Mouse (Mus musculus): Measurements from ENCODE around the gene Usp5.

Gene Usp5

GRCm38 (mm10) chr6:124828868-124829798 is at the start of gene Usp5, which contains the start of gene Cdca3:
Gene Usp5 (minus strand): TSS chr6:124829484.
Gene Cdca3 (plus strand): TSS chr6:124829547.
- peak; percentile 100 for DNase-seq

GRCm38 (mm10) chr6:124874348-124874747 is 45.1 kb upstream of the Usp5 start:
- DNase-seq, result no peak

- DNase-seq, result no peak
Observed at GRCm38 (mm10) chr6:124866560-124866959, 37.3 kb upstream of the Usp5 start.

- no peak for DNase-seq
Observed at GRCm38 (mm10) chr6:124865766-124866362, 36.6 kb upstream of the Usp5 start.

GRCm38 (mm10) chr6:124863658-124864298 is 34.5 kb upstream of the Usp5 start, which contains the start of gene Gpr162:
Gene Gpr162 (minus strand): TSS chr6:124863983.
- peak; percentile 79 for DNase-seq

- DNase-seq, result no peak
Observed at GRCm38 (mm10) chr6:124863125-124863657, 33.9 kb upstream of the Usp5 start.

GRCm38 (mm10) chr6:124862406-124863124 is 33.3 kb upstream of the Usp5 start:
- DNase-seq, result peak; percentile 51

- no peak for DNase-seq
Observed at GRCm38 (mm10) chr6:124861802-124862201, 32.5 kb upstream of the Usp5 start.

- DNase-seq, result peak; percentile 22
Observed at GRCm38 (mm10) chr6:124861266-124861665, 32.0 kb upstream of the Usp5 start.

GRCm38 (mm10) chr6:124860511-124860910 is 31.2 kb upstream of the Usp5 start:
- no peak for DNase-seq

- DNase-seq, result peak; percentile 88
Observed at GRCm38 (mm10) chr6:124859725-124860124, 30.4 kb upstream of the Usp5 start.

- no peak for DNase-seq
Observed at GRCm38 (mm10) chr6:124858561-124859318, 29.5 kb upstream of the Usp5 start.

GRCm38 (mm10) chr6:124857840-124858530 is 28.7 kb upstream of the Usp5 start:
- DNase-seq, result no peak

- DNase-seq, result peak; percentile 88
Observed at GRCm38 (mm10) chr6:124856916-124857839, 27.9 kb upstream of the Usp5 start, which contains the start of gene P3h3. Gene P3h3 (minus strand): TSS chr6:124857752.

- peak; percentile 55 for DNase-seq
Observed at GRCm38 (mm10) chr6:124856321-124856720, 27.0 kb upstream of the Usp5 start.

GRCm38 (mm10) chr6:124854647-124855046 is 25.4 kb upstream of the Usp5 start:
- DNase-seq, result no peak

- no peak for DNase-seq
Observed at GRCm38 (mm10) chr6:124850535-124850934, 21.3 kb upstream of the Usp5 start.

GRCm38 (mm10) chr6:124847305-124847704 is 18.0 kb upstream of the Usp5 start:
- DNase-seq, result peak; percentile 91
